Mouse (Mus musculus) embryonic facial prominence, embryonic 13.5 days (tissue): ENCODE measurements around the gene Hoxd13. TPM values are rescaled to one million over a fixed set of nuclear protein-coding genes. Genes with fewer than 3 reads are reported as not detected.
A peak's percentile ranks its signal among the peaks of the same experiment; 100 is the strongest.

Experiments used
- ATAC-seq: fragments of 200-750 bp; cut with Nextera tagmentation; 2 replicates; pipeline ENCODE4 v1.8.0; 2017; ENCODE audit warnings: low read depth; ENCODE audit not compliant: insufficient number of reproducible peaks, insufficient read depth, low FRiP score, low TSS enrichment
- H3K27ac ChIP-seq: fragments of 300-500 bp; sonication (generic); 2 replicates; pipeline ENCODE4 v1.5.1; 2015; ENCODE audit warnings: moderate library complexity, mild to moderate bottlenecking, inconsistent platforms
- H3K27me3 ChIP-seq: fragments of 300-500 bp; sonication (generic); 2 replicates; pipeline ENCODE4 v1.6.1; 2015; ENCODE audit warnings: mild to moderate bottlenecking, inconsistent platforms
- H3K36me3 ChIP-seq: fragments of 300-500 bp; sonication (generic); 2 replicates; pipeline ENCODE4 v1.6.1; 2015; ENCODE audit warnings: mild to moderate bottlenecking, inconsistent platforms
- H3K4me1 ChIP-seq: fragments of 300-500 bp; sonication (generic); 2 replicates; pipeline ENCODE4 v1.6.1; 2015; ENCODE audit warnings: inconsistent platforms
- H3K4me2 ChIP-seq: fragments of 300-500 bp; sonication (generic); 2 replicates; pipeline ENCODE4 v1.6.1; 2015; ENCODE audit warnings: moderate library complexity, mild to moderate bottlenecking, inconsistent platforms
- H3K4me3 ChIP-seq: fragments of 300-500 bp; sonication (generic); 2 replicates; pipeline ENCODE4 v1.5.1; 2015; ENCODE audit warnings: mild to moderate bottlenecking, inconsistent platforms
- H3K9ac ChIP-seq: fragments of 300-500 bp; sonication (generic); 2 replicates; pipeline ENCODE4 v1.6.1; 2015; ENCODE audit warnings: mild to moderate bottlenecking, inconsistent platforms
- H3K9me3 ChIP-seq: fragments of 300-500 bp; sonication (generic); 2 replicates; pipeline ENCODE4 v1.6.1; 2016; ENCODE audit warnings: inconsistent platforms
- WGBS: fragments of 180-500 bp; shearing (Covaris S2); methylation state at CpG from one replicate; pipeline ENCODE4 v1.1.7; 2015; ENCODE audit warnings: mixed read lengths; 5-methylcytosine and 5-hydroxymethylcytosine counted together
- polyA plus RNA-seq: library from polyadenylated mRNA; unstranded; fragments of >200 nt; fragmentation: Nextera tagmentation; extraction: Ambion mirVana; gene quantifications from 2 replicates; pipeline ENCODE4 v1.2.1, GENCODE M21; 2015

The Hoxd13 gene
- polyA plus RNA-seq, 1 experiment from 2014 or later: not detected

GRCm38 (mm10) chr2:74655821-74656631, 12.1 kb upstream of the Hoxd13 start:
- H3K27ac ChIP-seq: no peak overlapping the region
- H3K9ac ChIP-seq: peak overlapping the region; percentile 36; the same call in 1 of the 2 replicates
- H3K27me3 ChIP-seq: peaks cover 90% of the 10 kb centered on the region
- H3K4me1 ChIP-seq: peaks cover 27% of the 10 kb centered on the region
- H3K9me3 ChIP-seq: no peaks in the 10 kb centered on the region
- H3K4me3 ChIP-seq: peak overlapping the region; percentile 42
- peak overlapping the region; percentile 62 for H3K4me2 ChIP-seq
- no peaks in the 10 kb centered on the region for H3K36me3 ChIP-seq
- no peak; the same call in 1 of the 2 replicates for ATAC-seq
- under 1% methylated on average over 65 of the region's 69 CpGs for WGBS

DNA sequence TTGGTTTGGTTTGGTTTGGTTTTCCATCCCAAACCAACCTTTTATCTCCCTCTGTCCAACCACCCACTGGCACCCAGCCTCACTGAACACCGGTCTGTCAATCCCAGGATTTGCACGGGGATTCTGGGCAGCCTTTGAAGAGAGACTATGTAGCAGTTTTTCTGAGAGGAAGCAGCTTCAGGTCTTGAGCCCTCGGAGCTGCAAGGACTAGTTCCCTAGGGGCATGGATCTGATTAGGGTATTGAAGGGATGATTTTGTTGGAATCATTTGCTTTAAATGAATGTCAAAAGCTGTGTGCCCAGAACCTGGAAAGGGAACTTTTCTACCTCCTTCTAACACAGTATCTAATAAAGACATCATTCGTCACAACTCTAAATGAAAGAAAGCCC, 11.5 kb upstream of the Hoxd13 start:
- ATAC-seq: no peak
- Histone ChIP-seq H3K9ac (no peak overlapping the region), H3K36me3 (no peaks in the 10 kb centered on the region), H3K4me2 (no peak overlapping the region), H3K4me1 (peaks cover 30% of the 10 kb centered on the region), H3K27ac (no peak overlapping the region), H3K27me3 (peaks cover 90% of the 10 kb centered on the region), H3K4me3 (no peak overlapping the region), H3K9me3 (no peaks in the 10 kb centered on the region)
- 0% methylated on average over 4 of the region's 4 CpGs for WGBS

- Histone ChIP-seq H3K27me3 (peaks cover 90% of the 10 kb centered on the region), H3K4me2 (peak overlapping the region; percentile 31), H3K4me3 (peak overlapping the region; percentile 18), H3K36me3 (no peaks in the 10 kb centered on the region), H3K27ac (no peak overlapping the region), H3K4me1 (peaks cover 31% of the 10 kb centered on the region), H3K9me3 (no peaks in the 10 kb centered on the region), H3K9ac (no peak overlapping the region)
- 2% methylated on average over 62 of the region's 62 CpGs for WGBS
- ATAC-seq: no peak
Observed at GRCm38 (mm10) chr2:74657251-74658023, 10.7 kb upstream of the Hoxd13 start.

DNA sequence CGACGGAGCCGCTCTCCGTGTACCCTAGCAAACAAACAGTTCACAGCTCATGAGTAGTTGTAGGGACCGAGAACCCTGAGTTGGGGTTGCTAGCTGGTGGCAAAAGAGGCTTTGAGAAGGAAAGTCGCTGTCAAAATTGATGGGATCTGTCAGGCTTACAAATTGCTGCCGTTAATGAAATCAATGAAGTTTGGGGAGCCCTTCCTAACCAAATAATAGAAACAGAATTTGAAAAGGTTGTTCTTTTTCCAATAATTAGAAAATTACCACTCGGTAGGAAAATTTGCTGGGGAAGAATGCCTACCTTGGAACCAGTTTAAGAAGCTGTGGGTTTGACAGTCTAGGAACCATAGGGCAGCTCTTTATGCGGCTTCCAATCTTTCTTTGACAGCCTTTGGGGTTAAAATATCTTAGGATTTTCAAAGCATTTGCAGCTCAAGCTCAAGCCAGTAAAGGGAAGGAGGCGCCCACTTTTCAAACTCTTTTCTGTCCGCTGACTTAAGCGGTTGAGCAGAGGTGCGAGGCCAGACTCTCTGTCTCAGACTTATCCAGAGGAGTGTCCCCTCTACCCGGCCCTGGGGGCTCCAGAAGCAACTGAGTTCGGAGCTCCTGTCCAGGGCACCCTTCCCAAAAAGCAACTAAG, 10.0 kb upstream of the Hoxd13 start:
- no peak overlapping the region for H3K27ac ChIP-seq
- peak overlapping the region; percentile 21 for H3K4me3 ChIP-seq
- no peak overlapping the region for H3K9ac ChIP-seq
- peak overlapping the region; percentile 31 for H3K4me2 ChIP-seq
- 2% methylated on average over 15 of the region's 15 CpGs for WGBS
- peaks cover 31% of the 10 kb centered on the region for H3K4me1 ChIP-seq
- no peaks in the 10 kb centered on the region for H3K9me3 ChIP-seq
- H3K27me3 ChIP-seq: peaks cover 95% of the 10 kb centered on the region
- no peak for ATAC-seq
- H3K36me3 ChIP-seq: no peaks in the 10 kb centered on the region

DNA sequence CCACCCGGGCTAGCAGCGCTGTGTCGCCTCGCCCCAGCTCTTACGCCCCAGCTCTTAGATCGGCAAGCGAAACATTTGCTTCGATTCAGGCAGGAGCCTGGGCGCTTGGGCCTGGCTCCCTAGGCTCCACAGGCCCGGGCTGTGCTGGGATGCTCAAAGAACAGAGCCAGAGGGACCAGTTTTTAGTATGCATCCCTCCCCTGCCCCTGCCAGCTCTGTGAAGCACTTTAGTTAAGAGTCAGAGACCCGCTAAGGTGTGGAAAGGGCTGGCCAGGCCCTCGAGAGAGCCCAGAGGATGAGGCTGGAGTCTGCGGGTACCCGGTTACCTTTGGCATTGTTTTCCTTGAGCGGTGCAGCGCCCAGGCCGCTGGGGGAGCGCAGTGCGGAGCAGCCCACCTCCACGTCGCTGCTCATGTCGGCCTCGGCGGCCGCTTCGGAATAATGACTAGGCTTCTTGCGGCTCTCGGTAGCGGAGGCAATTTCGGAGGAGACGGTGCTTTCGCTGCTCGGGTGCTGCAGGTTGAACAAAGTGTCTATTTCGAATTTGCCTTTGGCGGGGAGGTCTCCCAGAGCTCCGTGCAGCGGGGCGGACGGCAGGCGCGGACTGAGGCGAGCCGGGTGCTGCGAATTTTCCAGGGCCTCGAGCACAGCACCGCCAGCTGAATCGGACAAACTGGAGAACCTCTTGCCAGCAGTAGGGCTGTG, 9.3 kb upstream of the Hoxd13 start:
- ATAC-seq: no peak
- Histone ChIP-seq H3K27me3 (peaks cover 99% of the 10 kb centered on the region), H3K4me3 (peak overlapping the region; percentile 21), H3K4me2 (peak overlapping the region; percentile 24), H3K36me3 (no peaks in the 10 kb centered on the region), H3K9ac (0 out of 2 replicates have a peak overlapping the region, but pooled peaks have one; percentile 32), H3K9me3 (no peaks in the 10 kb centered on the region), H3K27ac (no peak overlapping the region), H3K4me1 (peaks cover 35% of the 10 kb centered on the region)
- WGBS: under 1% methylated on average over 47 of the region's 47 CpGs

DNA sequence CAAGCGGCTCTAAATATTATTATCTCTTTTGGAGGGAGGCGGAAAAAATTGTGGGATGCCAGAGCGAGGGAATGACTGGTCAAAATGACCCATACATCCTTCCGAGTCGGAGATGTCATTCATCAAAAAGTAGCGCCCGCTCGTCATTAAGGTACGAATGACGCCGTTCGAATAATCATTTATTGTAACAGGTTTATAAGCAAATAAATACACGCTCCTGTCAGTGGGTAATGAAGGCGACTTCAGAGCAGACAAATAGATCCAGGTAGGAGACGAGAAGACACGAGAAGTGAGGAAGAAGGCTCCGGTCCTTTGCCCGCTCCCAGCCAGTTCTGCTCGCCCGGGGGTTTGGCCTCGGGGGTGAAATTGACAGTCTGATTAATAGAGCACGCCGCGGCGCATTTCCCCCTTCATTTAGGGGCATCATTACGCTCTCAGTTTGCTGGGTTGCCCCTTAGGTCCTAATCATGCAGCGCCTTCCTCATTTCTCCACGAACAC, 8.6 kb upstream of the Hoxd13 start, which contains the start of gene Evx2:
Gene Evx2 (minus strand): TSS at position 51 of the 499 bp plus-strand sequence.
- Histone ChIP-seq H3K4me2 (peak within 1 kb of the TSS; percentile 24), H3K9me3 (no peaks in the 10 kb centered on the region), H3K4me3 (peak within 1 kb of the TSS; percentile 21), H3K9ac (0 out of 2 replicates have a peak within 1 kb of the TSS, but pooled peaks have one; percentile 32), H3K36me3 (no peaks in the 10 kb centered on the region), H3K27me3 (peaks cover 99% of the 10 kb centered on the region), H3K27ac (no peak within 1 kb of the TSS), H3K4me1 (peaks cover 35% of the 10 kb centered on the region)
- 2% methylated on average over 28 of the region's 28 CpGs for WGBS
- ATAC-seq: no peak

DNA sequence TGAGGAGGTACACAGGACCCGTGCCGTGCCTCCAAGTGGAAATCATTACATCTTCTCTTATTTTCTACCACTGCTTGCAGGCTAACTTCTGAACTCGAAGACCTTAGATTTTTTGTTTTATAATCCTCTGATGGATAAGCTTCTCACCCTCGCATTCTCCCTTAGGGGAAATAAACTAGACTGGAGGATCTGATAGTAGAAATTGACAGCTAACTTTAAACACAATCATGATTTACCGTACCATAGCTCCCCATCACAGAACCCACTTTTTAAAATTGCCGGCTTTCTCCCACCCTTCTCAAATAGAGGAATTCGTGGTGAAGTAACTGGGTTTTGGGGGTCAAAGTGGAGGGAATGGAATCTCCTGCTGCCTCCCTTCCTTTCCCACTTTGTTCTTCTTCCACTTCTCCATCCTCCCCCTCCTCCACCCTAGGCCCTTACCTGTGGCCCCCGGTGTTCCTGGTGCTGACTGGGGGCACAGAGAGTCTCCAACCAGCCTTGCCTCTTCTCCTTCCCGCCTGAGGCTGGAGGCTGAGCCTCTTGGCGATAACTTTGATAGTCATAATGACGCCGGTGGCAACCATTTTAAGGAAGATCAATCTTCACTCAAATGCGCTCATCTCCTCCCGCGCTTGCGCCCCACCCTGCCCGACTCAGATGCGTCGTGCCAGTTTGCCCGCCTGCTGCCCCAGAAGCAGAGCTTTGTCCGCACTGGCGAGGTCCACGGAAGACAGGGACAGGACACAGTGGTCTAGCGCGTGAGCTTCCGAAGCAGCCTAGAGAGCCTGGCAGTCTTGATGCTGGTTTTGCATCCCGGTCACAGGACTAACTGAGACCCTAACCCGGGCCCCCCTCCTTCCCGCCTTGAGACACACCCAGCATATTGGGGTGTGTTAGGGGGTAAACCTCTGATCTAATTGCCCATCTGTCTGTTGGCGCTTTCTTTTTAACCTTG, 7.4 kb upstream of the Hoxd13 start:
- Histone ChIP-seq H3K27ac (no peak overlapping the region), H3K9me3 (no peaks in the 10 kb centered on the region), H3K4me3 (peak overlapping the region; percentile 16), H3K4me1 (peaks cover 31% of the 10 kb centered on the region), H3K4me2 (no peak overlapping the region), H3K27me3 (peaks cover 98% of the 10 kb centered on the region), H3K36me3 (no peaks in the 10 kb centered on the region), H3K9ac (no peak overlapping the region)
- 3% methylated on average over 30 of the region's 30 CpGs for WGBS
- ATAC-seq: no peak

- Histone ChIP-seq H3K9ac (no peak overlapping the region), H3K4me2 (peak overlapping the region; percentile 57), H3K27me3 (peaks cover 98% of the 10 kb centered on the region), H3K4me1 (peaks cover 25% of the 10 kb centered on the region), H3K9me3 (no peaks in the 10 kb centered on the region), H3K27ac (no peak overlapping the region), H3K36me3 (no peaks in the 10 kb centered on the region), H3K4me3 (peak overlapping the region; percentile 26)
- under 1% methylated on average over 14 of the region's 14 CpGs for WGBS
- peak; percentile 62; the same call in 1 of the 2 replicates for ATAC-seq
Observed at GRCm38 (mm10) chr2:74661685-74662084, 6.4 kb upstream of the Hoxd13 start.

DNA sequence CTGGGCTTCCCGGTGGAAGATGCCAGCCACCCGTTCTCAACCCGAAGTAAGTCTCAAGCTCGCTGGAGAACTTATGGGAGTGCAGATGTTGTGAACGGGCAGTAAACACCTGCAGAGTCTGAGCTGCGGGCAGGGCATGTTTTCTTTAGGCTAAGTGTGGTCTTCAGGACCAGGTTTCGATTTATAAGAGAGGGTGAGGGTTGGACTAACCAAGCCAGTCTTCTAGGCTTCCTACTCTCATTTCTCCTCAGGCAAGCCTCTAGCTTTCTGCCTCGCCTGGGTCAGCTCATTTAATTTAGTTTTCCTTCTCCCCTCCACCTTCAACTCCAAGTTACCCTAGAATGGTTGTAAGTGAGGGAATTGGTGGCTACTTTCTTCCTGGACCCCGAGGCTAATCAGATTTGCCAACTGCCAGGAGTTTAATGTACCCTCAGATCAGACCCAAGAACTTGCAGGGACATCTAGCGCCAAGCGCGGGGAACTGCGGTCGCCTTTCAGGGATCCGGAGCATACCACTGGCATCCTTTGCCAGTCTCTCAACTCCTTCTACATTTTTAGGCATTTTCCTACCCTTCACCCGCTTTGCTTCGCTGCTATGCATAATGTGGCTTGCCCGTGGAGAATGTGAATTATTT, 4.7 kb upstream of the Hoxd13 start:
- H3K27ac ChIP-seq: no peak overlapping the region
- H3K9me3 ChIP-seq: no peaks in the 10 kb centered on the region
- H3K36me3 ChIP-seq: no peaks in the 10 kb centered on the region
- peak overlapping the region; percentile 16; the same call in 1 of the 2 replicates for H3K4me2 ChIP-seq
- ATAC-seq: no peak
- H3K4me1 ChIP-seq: peaks cover 28% of the 10 kb centered on the region
- no peak overlapping the region for H3K9ac ChIP-seq
- 0 out of 2 replicates have a peak overlapping the region, but pooled peaks have one; percentile 6 for H3K4me3 ChIP-seq
- peaks cover 97% of the 10 kb centered on the region for H3K27me3 ChIP-seq
- WGBS: 4% methylated on average over 18 of the region's 18 CpGs

GRCm38 (mm10) chr2:74666411-74666810, 1.7 kb upstream of the Hoxd13 start:
- Histone ChIP-seq H3K36me3 (no peaks in the 10 kb centered on the region), H3K27ac (no peak overlapping the region), H3K9ac (no peak overlapping the region), H3K27me3 (peaks cover 96% of the 10 kb centered on the region), H3K4me3 (no peak overlapping the region), H3K4me1 (peaks cover 20% of the 10 kb centered on the region), H3K4me2 (no peak overlapping the region), H3K9me3 (no peaks in the 10 kb centered on the region)
- WGBS: 2% methylated on average over 7 of the region's 7 CpGs
- no peak for ATAC-seq
